Comparison of ENCODE assay signal across 14 mouse cellular contexts in genomic region chr11:69553341-69553721, GRCm38 (mm10). TPM values are rescaled to one million over a fixed set of nuclear protein-coding genes. Genes with fewer than 3 reads are reported as not detected.
DNase-seq lines count a peak whose midpoint lies in the region; ATAC-seq and TF ChIP-seq lines count a peak whose summit lies in the region.
"Had no signal": no experiment of that assay in that cellular context is flagged by ENCODE, and none has a peak within 500 bp of the region (broad histone marks: within the 10 kb centered on the region; RNA-seq: fewer than 3 reads in every experiment).

No protein-coding gene starts in this region.

- no peak for DNase-seq in forebrain, embryonic 10.5 days (ENCODE audit: extremely low spot score, low spot score)
- no peak for DNase-seq in hindbrain, embryonic 14.5 days (ENCODE audit: low spot score)
- no peak for DNase-seq in midbrain, embryonic 14.5 days
- no peak for DNase-seq in frontal cortex, postnatal 10 days (ENCODE audit: low spot score in 2 of 2)
- DNase-seq in adrenal gland, adult (ENCODE audit: inconsistent age in 2 of 2, low spot score in 1 of 2), result no peak
- DNase-seq in urinary bladder, postnatal 10 days (ENCODE audit: low spot score), result no peak
- DNase-seq: adrenal gland, adult 2 months; cerebellum, postnatal 36 days; heart, postnatal 4 days; lung, postnatal 4 days had no signal

- peaks cover 5% of the 10 kb centered on the region for H3K4me1 ChIP-seq in cortical plate, adult 2 months (ENCODE audit: control insufficient read depth, insufficient read depth, low read length)
- peaks cover 94% of the 10 kb centered on the region for H3K4me1 ChIP-seq in forebrain, embryonic 10.5 days
- peaks cover 63% of the 10 kb centered on the region for H3K4me1 ChIP-seq in hindbrain, embryonic 14.5 days (replicated peaks; ENCODE audit: control insufficient read depth, insufficient read depth, low read length)
- peaks cover 69% of the 10 kb centered on the region for H3K4me1 ChIP-seq in midbrain, embryonic 14.5 days (ENCODE audit: control insufficient read depth, insufficient read depth, low read length)

- peak overlapping the region; percentile 73; the same call in 1 of the 2 replicates for H3K27ac ChIP-seq in cortical plate, adult 2 months (ENCODE audit: insufficient read depth, low read length)
- H3K27ac ChIP-seq in forebrain, embryonic 10.5 days, result peak overlapping the region; percentile 88
- peak overlapping the region; percentile 94 for H3K27ac ChIP-seq in hindbrain, embryonic 14.5 days
- peak overlapping the region; percentile 95 for H3K27ac ChIP-seq in midbrain, embryonic 14.5 days (replicated peaks; ENCODE audit: low read depth, low read length)
- H3K27ac ChIP-seq: liver, embryonic 14.5 days had no signal

- peak; percentile 3; the same call in 1 of the 2 replicates for ATAC-seq in hindbrain, embryonic 14.5 days (ENCODE audit: low FRiP score)
- peak; percentile 0; the same call in 1 of the 2 replicates for ATAC-seq in midbrain, embryonic 14.5 days (ENCODE audit: low FRiP score, low TSS enrichment)
- no peak for ATAC-seq in erythroblast, adult 5-6 weeks (replicated peaks; ENCODE audit: low FRiP score, poor library complexity, severe bottlenecking)
- ATAC-seq: CD4-positive, CD25-positive, alpha-beta regulatory T cell, adult 4 months had no signal

- peaks cover 29% of the 10 kb centered on the region for H3K36me3 ChIP-seq in forebrain, embryonic 10.5 days (replicated peaks)
- peaks cover 8% of the 10 kb centered on the region; the same call in 1 of the 2 replicates for H3K36me3 ChIP-seq in hindbrain, embryonic 14.5 days (replicated peaks; ENCODE audit: control insufficient read depth, insufficient read depth)
- peaks cover 32% of the 10 kb centered on the region for H3K36me3 ChIP-seq in midbrain, embryonic 14.5 days (ENCODE audit: control insufficient read depth, insufficient read depth, low read length)

- H3K27me3 ChIP-seq in forebrain, embryonic 10.5 days (ENCODE audit: poor library complexity, severe bottlenecking), result peaks cover 48% of the 10 kb centered on the region
- H3K27me3 ChIP-seq in hindbrain, embryonic 14.5 days (ENCODE audit: control insufficient read depth, insufficient read depth, low read length), result no peaks in the 10 kb centered on the region
- H3K27me3 ChIP-seq in midbrain, embryonic 14.5 days (ENCODE audit: control insufficient read depth, insufficient read depth, low read length), result no peaks in the 10 kb centered on the region

- 0% methylated on average over 2 of the region's 2 CpGs for WGBS in forebrain, embryonic 10.5 days
- WGBS in hindbrain, embryonic 14.5 days, result 14% methylated on average over 2 of the region's 2 CpGs
- WGBS in midbrain, embryonic 14.5 days, result 3% methylated on average over 2 of the region's 2 CpGs

- TF ChIP-seq POLR2A in cortical plate, adult 2 months (IDR thresholded peaks at IDR 0.05; ENCODE audit: extremely low read depth, insufficient read depth, low read length), result no peak

- H3K4me3 ChIP-seq in cortical plate, adult 2 months (ENCODE audit: insufficient read depth, low read length), result no peak overlapping the region
- H3K4me3 ChIP-seq in forebrain, embryonic 10.5 days, result peak overlapping the region; percentile 38
- H3K4me3 ChIP-seq in hindbrain, embryonic 14.5 days (replicated peaks; ENCODE audit: low read length), result no peak overlapping the region
- 0 out of 2 replicates have a peak overlapping the region, but pooled peaks have one; percentile 8 for H3K4me3 ChIP-seq in midbrain, embryonic 14.5 days (replicated peaks; ENCODE audit: low read depth, low read length)

- H3K9ac ChIP-seq in hindbrain, embryonic 14.5 days, result peak overlapping the region; percentile 44
- peak overlapping the region; percentile 21; the same call in 1 of the 2 replicates for H3K9ac ChIP-seq in midbrain, embryonic 14.5 days (replicated peaks; ENCODE audit: low read length)
- H3K9ac ChIP-seq: liver, embryonic 14.5 days had no signal

- peak overlapping the region; percentile 42 for H3K4me2 ChIP-seq in hindbrain, embryonic 14.5 days (replicated peaks)
- H3K4me2 ChIP-seq in midbrain, embryonic 14.5 days (ENCODE audit: low read length), result peak overlapping the region; percentile 53

- H3K9me3 ChIP-seq in forebrain, embryonic 10.5 days, result no peaks in the 10 kb centered on the region
- no peaks in the 10 kb centered on the region for H3K9me3 ChIP-seq in hindbrain, embryonic 14.5 days (ENCODE audit: control insufficient read depth, low read length)
- H3K9me3 ChIP-seq in midbrain, embryonic 14.5 days (ENCODE audit: control insufficient read depth, low read length), result no peaks in the 10 kb centered on the region

- no peak for TF ChIP-seq CTCF in cortical plate, adult 2 months (IDR thresholded peaks at IDR 0.05; ENCODE audit: extremely low read depth, insufficient read depth, low read length)

RNA-seq across cellular contexts. Expression of gene Dnah2, which starts 4.4 kb away (rescaled TPM):
- polyA plus RNA-seq in cortical plate, adult 2 months (2012; rRNA removed), result 1.6 and 2.1 TPM in 2 replicates
- 1.5 TPM in 2 replicates for polyA plus RNA-seq in forebrain, embryonic 10.5 days (2016; fragmentation: Nextera tagmentation; extraction: Ambion mirVana)
- 4.8 and 4.9 TPM in 2 replicates for polyA plus RNA-seq in hindbrain, embryonic 14.5 days (2014; fragmentation: Nextera tagmentation; extraction: Ambion mirVana)
- polyA plus RNA-seq in midbrain, embryonic 14.5 days (2014; fragmentation: Nextera tagmentation; extraction: Ambion mirVana), result 4.8 and 5.7 TPM in 2 replicates
- total RNA-seq in erythroblast, adult 5-6 weeks (2015; ENCODE audit: low replicate concordance), result not detected in 2 replicates
- not detected in 2 replicates for total RNA-seq in erythroblast, adult 5-6 weeks (2017; ENCODE audit: low replicate concordance)

RNA-seq across cellular contexts. Expression of gene Efnb3, which starts 6.7 kb away (rescaled TPM):
- polyA plus RNA-seq in cortical plate, adult 2 months (2012; rRNA removed), result 68.2 and 77.1 TPM in 2 replicates
- 27.9 and 28.7 TPM in 2 replicates for polyA plus RNA-seq in forebrain, embryonic 10.5 days (2016; fragmentation: Nextera tagmentation; extraction: Ambion mirVana)
- 39.9 and 40.8 TPM in 2 replicates for polyA plus RNA-seq in hindbrain, embryonic 14.5 days (2014; fragmentation: Nextera tagmentation; extraction: Ambion mirVana)
- 40.7 and 109 TPM in 2 replicates for polyA plus RNA-seq in midbrain, embryonic 14.5 days (2014; fragmentation: Nextera tagmentation; extraction: Ambion mirVana)
- total RNA-seq in erythroblast, adult 5-6 weeks (2015; ENCODE audit: low replicate concordance), result 1.2 TPM in 1 of 2 replicates, not detected in the other
- 1.3 and 2.2 TPM in 2 replicates for total RNA-seq in erythroblast, adult 5-6 weeks (2017; ENCODE audit: low replicate concordance)

RNA-seq across cellular contexts. Expression of gene Wrap53, which starts 26.7 kb away (rescaled TPM):
- 13.6 and 14.3 TPM in 2 replicates for polyA plus RNA-seq in cortical plate, adult 2 months (2012; rRNA removed)
- polyA plus RNA-seq in forebrain, embryonic 10.5 days (2016; fragmentation: Nextera tagmentation; extraction: Ambion mirVana), result 46.4 and 51.1 TPM in 2 replicates
- polyA plus RNA-seq in hindbrain, embryonic 14.5 days (2014; fragmentation: Nextera tagmentation; extraction: Ambion mirVana), result 15.6 and 16.8 TPM in 2 replicates
- 22.5 and 22.7 TPM in 2 replicates for polyA plus RNA-seq in midbrain, embryonic 14.5 days (2014; fragmentation: Nextera tagmentation; extraction: Ambion mirVana)
- 18.4 and 21.3 TPM in 2 replicates for total RNA-seq in erythroblast, adult 5-6 weeks (2015; ENCODE audit: low replicate concordance)
- 7.7 and 8.9 TPM in 2 replicates for total RNA-seq in erythroblast, adult 5-6 weeks (2017; ENCODE audit: low replicate concordance)

RNA-seq across cellular contexts. Expression of gene Trp53, which starts 26.8 kb away (rescaled TPM):
- polyA plus RNA-seq in cortical plate, adult 2 months (2012; rRNA removed), result 33.9 and 35.1 TPM in 2 replicates
- 192 and 194 TPM in 2 replicates for polyA plus RNA-seq in forebrain, embryonic 10.5 days (2016; fragmentation: Nextera tagmentation; extraction: Ambion mirVana)
- 55.7 TPM in 2 replicates for polyA plus RNA-seq in hindbrain, embryonic 14.5 days (2014; fragmentation: Nextera tagmentation; extraction: Ambion mirVana)
- polyA plus RNA-seq in midbrain, embryonic 14.5 days (2014; fragmentation: Nextera tagmentation; extraction: Ambion mirVana), result 66.1 and 69.2 TPM in 2 replicates
- total RNA-seq in erythroblast, adult 5-6 weeks (2015; ENCODE audit: low replicate concordance), result 44.6 and 56.8 TPM in 2 replicates
- 25.1 and 28.0 TPM in 2 replicates for total RNA-seq in erythroblast, adult 5-6 weeks (2017; ENCODE audit: low replicate concordance)

RNA-seq across cellular contexts. Expression of gene Atp1b2, which starts 52.4 kb away (rescaled TPM):
- polyA plus RNA-seq in cortical plate, adult 2 months (2012; rRNA removed), result 362 and 374 TPM in 2 replicates
- 4.3 and 4.6 TPM in 2 replicates for polyA plus RNA-seq in forebrain, embryonic 10.5 days (2016; fragmentation: Nextera tagmentation; extraction: Ambion mirVana)
- polyA plus RNA-seq in hindbrain, embryonic 14.5 days (2014; fragmentation: Nextera tagmentation; extraction: Ambion mirVana), result 72.1 and 94.2 TPM in 2 replicates
- 46.5 and 46.7 TPM in 2 replicates for polyA plus RNA-seq in midbrain, embryonic 14.5 days (2014; fragmentation: Nextera tagmentation; extraction: Ambion mirVana)
- total RNA-seq in erythroblast, adult 5-6 weeks (2015; ENCODE audit: low replicate concordance), result 10.6 and 24.0 TPM in 2 replicates
- 1.2 and 4.0 TPM in 2 replicates for total RNA-seq in erythroblast, adult 5-6 weeks (2017; ENCODE audit: low replicate concordance)
- polyA plus RNA-seq: CD4-positive, CD25-positive, alpha-beta regulatory T cell, adult 4 months had no signal

Comparison
In these comparisons a context has a peak if more than half of its experiments do, and no peak if none do; other contexts are left out.
1. H3K4me3 ChIP-seq: peak in forebrain, embryonic 10.5 days (single experiment) and midbrain, embryonic 14.5 days (single experiment); none in cortical plate, adult 2 months (single experiment) and hindbrain, embryonic 14.5 days (single experiment).
2. Peak in every context shown above with its lines, with median percentiles within 50 percentile points of each other: H3K27ac ChIP-seq.